Mouse (Mus musculus): Measurements from ENCODE around the gene Nr2f2. TPM values are rescaled to one million over a fixed set of nuclear protein-coding genes. Genes with fewer than 3 reads are reported as not detected.
A peak's percentile ranks its signal among the peaks of the same experiment; 100 is the strongest.

The Nr2f2 gene
- 190 and 203 TPM in 2 replicates for polyA plus RNA-seq (2015; fragmentation: Nextera tagmentation; extraction: Ambion mirVana)

- H3K4me3 ChIP-seq (replicated peaks; ENCODE audit: low read depth, low read length) = peak within 1 kb of the TSS; percentile 67
- peak within 1 kb of the TSS; percentile 97 for H3K27ac ChIP-seq
- peak within 1 kb of the TSS; percentile 90 for H3K9ac ChIP-seq (ENCODE audit: low read depth, low read length)
- under 1% methylated on average over 16 of the region's 16 CpGs for WGBS
- H3K9me3 ChIP-seq (replicated peaks; ENCODE audit: low read length) = no peaks in the 10 kb centered on the region
- no peak for TF ChIP-seq CTCF (IDR thresholded peaks at IDR 0.05; ENCODE audit: low read depth)
- H3K4me1 ChIP-seq (replicated peaks; ENCODE audit: insufficient read depth, low read length) = peaks cover 15% of the 10 kb centered on the region; the same call in 1 of the 2 replicates
- peak within 1 kb of the TSS; percentile 82 for H3K4me2 ChIP-seq (ENCODE audit: low read length)
- no peaks in the 10 kb centered on the region for H3K27me3 ChIP-seq (ENCODE audit: insufficient read depth, low read length)
- no peak for ATAC-seq (replicated peaks; ENCODE audit: low FRiP score, low read depth)
- peak; percentile 89 for DNase-seq (ENCODE audit: low spot score)
- no peaks in the 10 kb centered on the region for H3K36me3 ChIP-seq (ENCODE audit: insufficient read depth, low read length)
Observed at GRCm38 (mm10) chr7:70365941-70366807, at the start of gene Nr2f2. Gene Nr2f2 (minus strand): TSS chr7:70366735.

DNA sequence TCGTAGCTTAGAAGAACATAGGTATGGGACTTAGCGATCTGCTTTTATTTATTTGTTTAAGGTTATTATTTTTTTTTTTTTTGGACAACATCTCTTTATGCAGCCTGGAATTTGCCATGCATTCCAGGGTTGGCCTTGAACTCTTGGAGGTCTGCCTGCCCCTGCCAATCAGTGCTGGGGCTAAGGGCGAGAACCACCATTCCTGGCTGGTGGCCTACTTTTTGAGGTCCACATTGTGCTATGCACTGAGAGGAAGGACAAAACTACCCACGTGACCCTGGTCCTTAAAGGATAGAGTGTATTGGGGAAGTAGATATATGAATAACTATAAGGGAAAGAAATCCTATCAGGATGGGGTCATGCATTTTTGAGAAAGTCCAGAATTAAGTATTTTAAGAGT is 47.9 kb upstream of the Nr2f2 start:
- Histone ChIP-seq H3K27ac (no peak overlapping the region), H3K4me3 (replicated peaks; ENCODE audit: low read depth, low read length) (no peak overlapping the region), H3K4me2 (ENCODE audit: low read length) (no peak overlapping the region), H3K27me3 (ENCODE audit: insufficient read depth, low read length) (no peaks in the 10 kb centered on the region), H3K9ac (ENCODE audit: low read depth, low read length) (no peak overlapping the region), H3K9me3 (replicated peaks; ENCODE audit: low read length) (no peaks in the 10 kb centered on the region), H3K36me3 (ENCODE audit: insufficient read depth, low read length) (peaks cover 30% of the 10 kb centered on the region), H3K4me1 (replicated peaks; ENCODE audit: insufficient read depth, low read length) (no peaks in the 10 kb centered on the region)
- TF ChIP-seq CTCF (IDR thresholded peaks at IDR 0.05; ENCODE audit: low read depth) = no peak
- ATAC-seq (replicated peaks; ENCODE audit: low FRiP score, low read depth) (no peak), DNase-seq (ENCODE audit: low spot score) (no peak)
- 87% methylated on average over 4 of the region's 4 CpGs for WGBS

GRCm38 (mm10) chr7:70413646-70414045 is 47.1 kb upstream of the Nr2f2 start:
- Histone ChIP-seq H3K9me3 (replicated peaks; ENCODE audit: low read length) (no peaks in the 10 kb centered on the region), H3K4me1 (replicated peaks; ENCODE audit: insufficient read depth, low read length) (no peaks in the 10 kb centered on the region), H3K27ac (no peak overlapping the region), H3K27me3 (ENCODE audit: insufficient read depth, low read length) (no peaks in the 10 kb centered on the region), H3K4me2 (ENCODE audit: low read length) (no peak overlapping the region), H3K36me3 (ENCODE audit: insufficient read depth, low read length) (peaks cover 26% of the 10 kb centered on the region), H3K9ac (ENCODE audit: low read depth, low read length) (no peak overlapping the region), H3K4me3 (replicated peaks; ENCODE audit: low read depth, low read length) (no peak overlapping the region)
- ATAC-seq (replicated peaks; ENCODE audit: low FRiP score, low read depth) (no peak), DNase-seq (ENCODE audit: low spot score) (no peak)
- no peak for TF ChIP-seq CTCF (IDR thresholded peaks at IDR 0.05; ENCODE audit: low read depth)
- WGBS = 73% methylated on average over 4 of the region's 4 CpGs

DNA sequence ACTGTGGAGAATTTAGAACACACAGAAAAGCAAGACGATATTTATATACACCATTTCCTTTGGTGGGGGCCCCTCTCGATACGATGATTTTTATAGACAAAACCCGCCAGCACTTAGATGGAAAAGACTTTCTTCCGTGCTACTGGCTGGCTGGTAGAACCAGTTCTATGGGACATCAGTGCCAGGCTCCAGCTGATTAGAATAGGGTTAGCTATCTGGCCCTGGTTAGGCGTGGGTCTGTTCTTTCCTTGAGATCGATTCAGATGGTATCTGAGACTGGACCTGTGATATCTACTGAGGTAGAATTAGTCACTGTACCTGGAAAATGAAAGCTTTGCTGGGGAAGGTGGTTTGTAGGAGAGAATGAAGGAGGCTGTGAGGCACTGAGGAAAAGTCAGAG is 46.4 kb upstream of the Nr2f2 start:
- peaks cover 29% of the 10 kb centered on the region for H3K36me3 ChIP-seq (ENCODE audit: insufficient read depth, low read length)

DNA sequence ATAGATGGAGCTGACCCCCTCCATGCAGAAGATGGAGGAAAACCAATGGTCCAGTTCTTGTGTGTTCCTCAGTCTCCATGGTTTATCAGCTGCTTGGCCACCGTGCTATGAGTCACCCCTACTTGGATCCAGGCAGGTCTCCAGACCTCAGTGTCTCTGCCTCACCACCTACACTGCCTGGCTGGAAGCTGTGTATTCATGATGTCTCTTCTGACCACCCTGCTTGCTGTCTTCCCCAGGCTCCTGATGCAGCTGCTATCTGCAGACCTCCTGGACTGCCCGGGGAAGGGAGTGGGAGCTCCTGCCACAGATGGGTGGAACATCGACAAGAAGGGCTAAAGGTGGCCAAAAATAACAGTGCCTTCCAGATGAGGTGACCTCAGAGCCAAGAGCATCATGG is 43.8 kb upstream of the Nr2f2 start:
- H3K4me3 ChIP-seq (replicated peaks; ENCODE audit: low read depth, low read length) = no peak overlapping the region
- H3K4me1 ChIP-seq (replicated peaks; ENCODE audit: insufficient read depth, low read length) = 0 out of 2 replicates have a peak, but pooled peaks cover 3% of the 10 kb centered on the region
- peaks cover 33% of the 10 kb centered on the region for H3K36me3 ChIP-seq (ENCODE audit: insufficient read depth, low read length)
- H3K9ac ChIP-seq (ENCODE audit: low read depth, low read length) = no peak overlapping the region
- WGBS = 37% methylated on average over 3 of the region's 3 CpGs
- no peak for TF ChIP-seq CTCF (IDR thresholded peaks at IDR 0.05; ENCODE audit: low read depth)
- no peak for ATAC-seq (replicated peaks; ENCODE audit: low FRiP score, low read depth)
- no peaks in the 10 kb centered on the region for H3K9me3 ChIP-seq (replicated peaks; ENCODE audit: low read length)
- no peak for DNase-seq (ENCODE audit: low spot score)
- no peak overlapping the region for H3K4me2 ChIP-seq (ENCODE audit: low read length)
- H3K27me3 ChIP-seq (ENCODE audit: insufficient read depth, low read length) = no peaks in the 10 kb centered on the region
- no peak overlapping the region for H3K27ac ChIP-seq

More for the DNA sequence above, 46.4 kb upstream of the Nr2f2 start:
- ATAC-seq (replicated peaks; ENCODE audit: low FRiP score, low read depth) (no peak), DNase-seq (ENCODE audit: low spot score) (no peak)
- H3K9ac ChIP-seq (ENCODE audit: low read depth, low read length) = no peak overlapping the region
- H3K9me3 ChIP-seq (replicated peaks; ENCODE audit: low read length) = no peaks in the 10 kb centered on the region
- H3K27ac ChIP-seq = no peak overlapping the region
- TF ChIP-seq CTCF (IDR thresholded peaks at IDR 0.05; ENCODE audit: low read depth) = no peak
- H3K4me2 ChIP-seq (ENCODE audit: low read length) = no peak overlapping the region
- 82% methylated on average over 7 of the region's 7 CpGs for WGBS
- no peaks in the 10 kb centered on the region for H3K27me3 ChIP-seq (ENCODE audit: insufficient read depth, low read length)
- H3K4me1 ChIP-seq (replicated peaks; ENCODE audit: insufficient read depth, low read length) = 0 out of 2 replicates have a peak, but pooled peaks cover 3% of the 10 kb centered on the region
- H3K4me3 ChIP-seq (replicated peaks; ENCODE audit: low read depth, low read length) = no peak overlapping the region

GRCm38 (mm10) chr7:70409890-70410289 is 43.4 kb upstream of the Nr2f2 start:
- Histone ChIP-seq H3K4me2 (ENCODE audit: low read length) (no peak overlapping the region), H3K27ac (no peak overlapping the region)
- ATAC-seq (replicated peaks; ENCODE audit: low FRiP score, low read depth) = no peak

More at GRCm38 (mm10) chr7:70409890-70410289, 43.4 kb upstream of the Nr2f2 start:
- 64% methylated on average over 11 of the region's 11 CpGs for whole genome bisulfite sequencing
- no peaks in the 10 kb centered on the region for H3K9me3 ChIP-seq (replicated peaks; ENCODE audit: low read length)
- no peak for TF ChIP-seq CTCF (IDR thresholded peaks at IDR 0.05; ENCODE audit: low read depth)
- H3K9ac ChIP-seq (ENCODE audit: low read depth, low read length) = no peak overlapping the region
- DNase-seq (ENCODE audit: low spot score) = no peak
- H3K36me3 ChIP-seq (ENCODE audit: insufficient read depth, low read length) = peaks cover 29% of the 10 kb centered on the region
- H3K4me1 ChIP-seq (replicated peaks; ENCODE audit: insufficient read depth, low read length) = 0 out of 2 replicates have a peak, but pooled peaks cover 3% of the 10 kb centered on the region
- H3K4me3 ChIP-seq (replicated peaks; ENCODE audit: low read depth, low read length) = no peak overlapping the region
- no peaks in the 10 kb centered on the region for H3K27me3 ChIP-seq (ENCODE audit: insufficient read depth, low read length)

All from kidney, postnatal 0 days (tissue).